Mouse (Mus musculus) kidney, adult 9 months (tissue): ENCODE results near the gene Myo16.
A peak's percentile ranks its signal among the peaks of the same experiment; 100 is the strongest.

Experiments used
- DNase-seq: peaks from one replicate; pipeline ENCODE4 v3.0.0; 2022

The Myo16 gene

DNA sequence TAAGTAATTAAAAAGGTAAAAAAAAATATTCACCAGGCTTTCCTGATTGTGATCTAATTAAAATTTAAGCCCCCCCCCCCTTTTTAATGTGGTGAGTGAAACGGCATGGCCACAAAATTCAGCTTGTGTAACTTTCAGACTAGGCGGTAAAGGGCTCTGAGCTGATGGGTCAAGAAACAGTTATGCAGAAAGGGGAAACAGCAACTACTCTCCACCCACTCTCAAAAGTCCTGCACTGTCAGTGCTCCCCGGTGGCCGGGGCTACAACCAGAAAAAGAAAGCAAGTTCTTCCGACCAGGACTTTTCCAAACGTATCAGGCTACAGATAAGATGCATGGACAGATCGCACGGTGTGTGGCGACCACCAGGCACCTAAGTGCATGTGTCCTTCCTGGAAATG is 408.9 kb downstream of the Myo16 start:
- DNase-seq, result no peak

GRCm38 (mm10) chr8:10565231-10566029 is 411.7 kb downstream of the Myo16 start:
- DNase-seq, result no peak

DNA sequence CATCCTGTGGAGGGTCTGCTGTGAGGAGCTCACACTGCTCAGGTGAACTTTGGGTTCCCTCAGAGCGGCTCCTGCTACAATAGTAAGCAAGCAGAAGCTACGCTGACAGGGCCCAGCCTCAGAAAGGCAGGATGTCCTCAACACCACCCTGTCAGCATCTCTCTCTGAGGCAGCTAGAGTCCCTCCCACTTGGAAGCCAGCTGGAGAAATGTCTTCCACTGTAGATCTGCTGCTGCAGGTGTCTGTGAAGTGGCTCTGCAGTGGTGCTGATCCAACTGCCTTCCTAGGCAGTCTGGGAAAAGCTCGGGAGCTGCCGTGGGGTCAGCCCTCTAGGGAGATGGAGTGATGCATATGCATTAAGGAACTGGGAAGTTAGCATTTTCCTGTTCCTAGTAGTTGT is 414.7 kb downstream of the Myo16 start:
- no peak for DNase-seq

DNA sequence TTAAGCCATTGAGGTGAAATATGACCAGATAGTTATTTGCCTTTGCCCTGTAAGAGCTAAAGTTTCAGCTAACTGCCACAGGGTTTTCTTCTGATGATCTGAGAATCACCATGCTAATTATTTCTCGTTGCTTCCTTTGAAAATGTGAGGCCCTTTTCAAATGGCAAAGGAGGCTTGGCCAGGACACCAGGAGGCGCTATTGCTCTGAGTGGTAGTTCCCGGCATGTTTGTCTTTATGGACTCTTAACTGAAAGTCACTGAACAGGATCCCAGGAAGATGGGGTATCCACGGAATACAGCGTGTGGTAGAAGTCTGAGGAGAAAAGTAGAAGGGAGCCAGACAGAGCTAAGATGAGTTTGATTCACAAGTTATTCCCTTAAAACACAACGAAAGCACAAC is 420.4 kb downstream of the Myo16 start:
- peak; percentile 83 for DNase-seq

GRCm38 (mm10) chr8:10575244-10575643 is 421.5 kb downstream of the Myo16 start:
- no peak for DNase-seq

DNA sequence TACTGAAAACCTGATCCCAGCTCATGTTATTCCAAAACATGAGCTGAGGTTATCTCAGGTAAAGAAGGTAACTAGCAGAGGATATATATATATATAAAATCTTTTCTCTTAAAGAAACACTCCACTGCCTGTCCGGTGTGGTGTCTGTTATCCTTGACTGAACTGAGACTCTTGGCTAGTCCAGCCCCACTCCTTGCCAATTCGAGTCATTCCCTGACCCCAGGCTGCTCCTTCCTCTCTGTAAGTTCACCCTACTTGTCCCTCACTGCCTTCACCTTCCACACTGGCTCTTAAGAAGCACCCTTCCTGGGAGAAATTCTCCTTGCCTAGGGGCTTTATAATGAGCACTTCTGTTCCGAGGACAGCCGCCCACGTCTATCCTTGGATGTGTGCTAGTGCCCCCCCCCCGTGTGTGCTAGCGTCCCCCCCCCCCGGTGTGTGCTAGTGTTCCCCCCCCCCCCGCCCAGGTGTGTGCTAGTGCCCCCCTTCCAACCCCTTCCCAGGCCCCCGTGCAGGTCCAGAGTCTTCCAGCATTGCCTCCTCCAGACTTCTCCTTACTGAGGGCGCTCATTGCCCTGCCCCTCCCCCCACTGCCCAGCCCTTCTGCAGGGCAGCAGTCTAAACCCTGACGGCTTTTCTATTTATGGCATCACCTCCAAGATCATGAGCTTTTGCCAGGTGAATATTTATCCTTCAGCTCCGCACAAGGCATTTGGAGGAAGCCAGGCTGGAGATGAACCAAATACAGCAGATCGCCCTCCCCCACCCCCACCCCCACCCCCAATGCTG is 433.4 kb downstream of the Myo16 start:
- DNase-seq, result peak; percentile 54

GRCm38 (mm10) chr8:10589422-10589933 is 435.8 kb downstream of the Myo16 start:
- DNase-seq, result no peak

GRCm38 (mm10) chr8:10592917-10593316 is 439.2 kb downstream of the Myo16 start:
- DNase-seq, result no peak

- DNase-seq, result no peak
These were observed 442.6 kb downstream of the Myo16 start for GRCm38 (mm10) chr8:10596353-10596752.

GRCm38 (mm10) chr8:10597595-10597994 is 443.9 kb downstream of the Myo16 start:
- no peak for DNase-seq

- no peak for DNase-seq
These were observed 445.2 kb downstream of the Myo16 start for GRCm38 (mm10) chr8:10598889-10599288.

DNA sequence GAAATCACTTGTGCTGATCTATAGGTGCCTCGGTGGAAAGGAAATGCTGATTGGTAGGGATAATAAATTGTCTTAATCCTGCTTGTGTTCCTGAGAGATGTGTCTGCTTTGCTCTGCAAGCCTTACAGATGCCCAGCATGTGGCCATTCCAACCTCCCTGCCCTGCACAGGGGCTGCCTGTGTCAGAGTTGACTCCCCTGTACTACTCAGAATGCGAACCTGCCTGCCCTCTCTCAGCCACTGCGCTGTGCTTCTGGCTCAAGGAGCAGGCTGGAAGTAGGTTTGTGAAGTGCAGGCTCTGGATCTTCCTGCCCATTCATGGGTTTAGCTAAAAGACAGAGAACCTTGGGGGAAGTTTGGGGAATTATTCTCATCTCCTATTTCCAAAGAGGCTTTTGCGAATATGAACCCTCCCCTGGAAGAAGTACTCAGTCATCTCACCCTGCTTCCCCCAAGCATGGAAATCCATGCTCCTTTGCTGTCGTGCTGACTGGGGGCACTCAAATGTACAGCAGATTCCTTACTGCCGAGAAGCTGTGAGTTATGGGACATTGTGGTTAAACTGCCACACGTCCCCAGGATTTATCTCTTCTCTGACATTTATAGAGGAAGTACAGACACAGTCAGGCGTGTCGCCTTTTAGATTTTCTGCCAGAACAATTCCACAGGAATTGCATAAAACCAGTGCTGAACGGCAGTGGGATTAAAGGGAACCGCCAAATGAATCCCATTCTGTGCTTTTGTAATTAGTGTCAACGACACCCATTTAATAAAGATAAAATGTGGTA is 452.5 kb downstream of the Myo16 start:
- no peak for DNase-seq

DNA sequence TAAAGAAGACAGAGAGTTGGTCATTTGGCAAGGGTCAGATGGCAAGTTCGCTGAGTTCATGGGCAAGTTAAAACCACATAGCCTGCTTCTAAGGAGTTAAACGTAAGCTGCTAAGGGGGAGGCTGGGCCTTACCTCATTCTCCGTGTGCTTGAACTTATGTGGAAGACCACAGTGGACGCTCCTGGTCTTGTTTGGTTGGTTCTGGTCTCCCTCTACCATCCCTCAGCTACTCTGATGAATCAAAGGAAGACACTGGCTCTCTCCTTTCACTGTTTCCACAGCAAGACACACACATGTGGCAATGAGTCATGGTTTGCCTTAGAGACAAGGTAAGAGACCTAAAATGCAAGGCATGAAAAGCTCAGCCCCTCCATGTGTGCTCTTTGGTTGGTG is 453.1 kb downstream of the Myo16 start:
- DNase-seq, result no peak

GRCm38 (mm10) chr8:10611636-10612035 is 457.9 kb downstream of the Myo16 start:
- DNase-seq, result no peak

GRCm38 (mm10) chr8:10613371-10613770 is 459.7 kb downstream of the Myo16 start:
- peak; percentile 34 for DNase-seq

- DNase-seq, result peak; percentile 42
These were observed 466.0 kb downstream of the Myo16 start for GRCm38 (mm10) chr8:10619689-10620088.

GRCm38 (mm10) chr8:10625262-10625661 is 471.6 kb downstream of the Myo16 start:
- DNase-seq, result no peak

DNA sequence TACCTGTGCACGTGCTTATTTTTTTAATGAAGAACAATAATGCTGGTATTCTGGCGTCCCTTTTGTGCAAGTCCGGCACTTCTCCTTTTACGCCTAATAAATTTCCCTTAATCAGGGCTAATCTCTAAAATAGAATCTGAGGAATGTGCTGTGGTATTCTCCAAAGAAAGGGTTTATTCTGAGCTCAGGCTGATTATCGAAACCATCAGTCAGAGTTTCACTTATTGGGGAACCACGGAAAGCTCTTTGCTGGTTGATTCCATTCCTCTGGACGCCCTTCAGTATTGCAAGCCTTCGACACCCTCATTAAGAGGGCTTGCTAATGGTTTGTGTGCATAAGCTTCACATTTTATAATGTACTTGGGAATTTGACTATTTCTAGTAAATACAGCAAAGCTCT is 475.0 kb downstream of the Myo16 start:
- no peak for DNase-seq

DNA sequence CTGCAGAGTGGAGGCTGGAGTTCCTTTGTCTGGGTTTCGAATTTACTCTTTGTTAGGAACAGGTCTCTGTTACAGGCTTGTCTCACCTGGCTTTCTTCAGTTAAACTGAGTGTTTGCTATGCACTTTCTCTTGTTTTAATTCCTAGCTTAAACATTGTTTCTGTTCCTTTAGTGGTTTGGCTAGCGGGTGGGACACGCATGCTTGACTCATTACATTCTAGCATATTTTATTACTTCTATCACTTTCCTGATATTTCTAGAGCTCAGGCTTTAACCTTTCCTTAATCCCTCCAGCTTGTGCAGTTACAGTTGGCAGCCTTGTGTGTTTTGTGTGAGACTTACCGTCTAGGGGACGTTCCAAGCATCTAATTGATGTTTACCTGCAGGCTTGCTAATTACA is 476.2 kb downstream of the Myo16 start:
- no peak for DNase-seq

GRCm38 (mm10) chr8:10631006-10631405 is 477.3 kb downstream of the Myo16 start:
- DNase-seq, result no peak

- no peak for DNase-seq
These were observed 478.9 kb downstream of the Myo16 start for GRCm38 (mm10) chr8:10632603-10633002.

GRCm38 (mm10) chr8:10633360-10634140 is 479.8 kb downstream of the Myo16 start:
- no peak for DNase-seq
